Mouse (Mus musculus) kidney, postnatal 0 days (tissue): ENCODE results near the gene Fosb. TPM values are rescaled to one million over a fixed set of nuclear protein-coding genes. Genes with fewer than 3 reads are reported as not detected.

ENCODE experiments used
- ATAC-seq: fragments of 200-750 bp; cut with Nextera tagmentation; replicated peaks from 2 replicates; pipeline ENCODE4 v1.8.0; 2017; ENCODE audit warnings: low read depth, moderate number of reproducible peaks, moderate TSS enrichment, moderate library complexity; ENCODE audit not compliant: low FRiP score
- DNase-seq: peaks from one replicate; pipeline ENCODE4 v3.0.0-alpha.2; 2016; ENCODE audit warnings: low spot score
- H3K27ac ChIP-seq: fragments of 300-500 bp; sonication (generic); 2 replicates; pipeline ENCODE4 v1.5.1; 2014; ENCODE audit warnings: mild to moderate bottlenecking
- H3K27me3 ChIP-seq: fragments of 300-500 bp; sonication (generic); 2 replicates; pipeline ENCODE4 v1.6.1; 2014; ENCODE audit warnings: low read length, mixed read lengths; ENCODE audit not compliant: insufficient read depth
- H3K36me3 ChIP-seq: fragments of 300-500 bp; sonication (generic); 2 replicates; pipeline ENCODE4 v1.6.1; 2014; ENCODE audit warnings: low read length, mixed read lengths; ENCODE audit not compliant: insufficient read depth
- H3K4me1 ChIP-seq: fragments of 300-500 bp; sonication (generic); replicated peaks from 2 replicates; pipeline ENCODE4 v1.6.1; 2014; ENCODE audit warnings: antibody characterized with exemption, low read length, mixed read lengths; ENCODE audit not compliant: insufficient read depth
- H3K4me2 ChIP-seq: fragments of 300-500 bp; sonication (generic); 2 replicates; pipeline ENCODE4 v1.6.1; 2014; ENCODE audit warnings: mild to moderate bottlenecking, low read length, moderate library complexity, mixed read lengths
- H3K4me3 ChIP-seq: fragments of 300-500 bp; sonication (generic); replicated peaks from 2 replicates; pipeline ENCODE4 v1.5.1; 2014; ENCODE audit warnings: low read depth, low read length
- H3K9ac ChIP-seq: fragments of 300-500 bp; sonication (generic); 2 replicates; pipeline ENCODE4 v1.6.1; 2014; ENCODE audit warnings: low read depth, low read length
- H3K9me3 ChIP-seq: fragments of 300-500 bp; sonication (generic); replicated peaks from 2 replicates; pipeline ENCODE4 v1.6.1; 2016; ENCODE audit warnings: low read length, inconsistent platforms, mixed read lengths
- CTCF ChIP-seq: IDR thresholded peaks from 2 replicates; pipeline ENCODE4 v1.5.1; 2016; ENCODE audit warnings: antibody characterized with exemption, low read depth, mild to moderate bottlenecking, moderate library complexity
- WGBS: fragments of 180-500 bp; shearing (Covaris S2); extraction: QIAGEN DNeasy Blood & Tissue Kit; methylation state at CpG from one replicate; pipeline ENCODE4 v1.1.7; 2014; 5-methylcytosine and 5-hydroxymethylcytosine counted together
- polyA plus RNA-seq: library from polyadenylated mRNA; unstranded; fragments of >200 nt; fragmentation: Nextera tagmentation; extraction: Ambion mirVana; gene quantifications from 2 replicates; pipeline ENCODE4 v1.2.1, GENCODE M21; 2015

Fosb gene
- polyA plus RNA-seq, 1 experiment from 2014 or later, result 0.11 TPM

GRCm38 (mm10) chr7:19311991-19312390 is 2.1 kb upstream of the Fosb start:
- Histone ChIP-seq H3K27me3 (0 out of 2 replicates have a peak, but pooled peaks cover under 1% of the 10 kb centered on the region), H3K4me1 (peaks cover 13% of the 10 kb centered on the region; the same call in 1 of the 2 replicates), H3K9ac (no peak overlapping the region), H3K9me3 (no peaks in the 10 kb centered on the region), H3K36me3 (no peaks in the 10 kb centered on the region), H3K4me2 (no peak overlapping the region), H3K4me3 (no peak overlapping the region), H3K27ac (no peak overlapping the region)
- no peak for TF ChIP-seq CTCF
- 27% methylated on average over 4 of the region's 4 CpGs for WGBS
- DNase-seq, result peak; percentile 21
- no peak for ATAC-seq

GRCm38 (mm10) chr7:19309278-19309883 is 470 bp downstream of the Fosb start:
- peaks cover 14% of the 10 kb centered on the region for H3K27me3 ChIP-seq
- peak overlapping the region; percentile 25 for H3K9ac ChIP-seq
- H3K4me2 ChIP-seq, result peak overlapping the region; percentile 86

GRCm38 (mm10) chr7:19308454-19309277 is 1.2 kb downstream of the Fosb start:
- peak overlapping the region; percentile 54 for H3K9ac ChIP-seq
- no peaks in the 10 kb centered on the region for H3K9me3 ChIP-seq
- peak; percentile 47; the same call in 1 of the 2 replicates for TF ChIP-seq CTCF
- peak overlapping the region; percentile 86 for H3K4me2 ChIP-seq
- peak; percentile 97 for DNase-seq
- H3K36me3 ChIP-seq, result no peaks in the 10 kb centered on the region
- H3K27ac ChIP-seq, result peak overlapping the region; percentile 65
- H3K27me3 ChIP-seq, result peaks cover 19% of the 10 kb centered on the region
- peaks cover 13% of the 10 kb centered on the region; the same call in 1 of the 2 replicates for H3K4me1 ChIP-seq
- peak overlapping the region; percentile 52 for H3K4me3 ChIP-seq
- peak; percentile 81 for ATAC-seq
- WGBS, result under 1% methylated on average over 58 of the region's 58 CpGs

More at GRCm38 (mm10) chr7:19309278-19309883, 470 bp downstream of the Fosb start:
- Histone ChIP-seq H3K4me1 (peaks cover 13% of the 10 kb centered on the region; the same call in 1 of the 2 replicates), H3K4me3 (peak overlapping the region; percentile 52), H3K36me3 (no peaks in the 10 kb centered on the region), H3K9me3 (no peaks in the 10 kb centered on the region), H3K27ac (no peak overlapping the region)
- no peak for ATAC-seq
- no peak for DNase-seq
- no peak for TF ChIP-seq CTCF
- WGBS, result under 1% methylated on average over 48 of the region's 48 CpGs

GRCm38 (mm10) chr7:19307739-19308453 is 2.0 kb downstream of the Fosb start:
- Histone ChIP-seq H3K4me3 (peak overlapping the region; percentile 52), H3K27ac (peak overlapping the region; percentile 65), H3K36me3 (no peaks in the 10 kb centered on the region), H3K27me3 (peaks cover 24% of the 10 kb centered on the region), H3K4me1 (peaks cover 13% of the 10 kb centered on the region; the same call in 1 of the 2 replicates), H3K9me3 (no peaks in the 10 kb centered on the region), H3K9ac (peak overlapping the region; percentile 54; the same call in 1 of the 2 replicates), H3K4me2 (peak overlapping the region; percentile 86)
- DNase-seq (peak; percentile 89), ATAC-seq (peak; percentile 48; the same call in 1 of the 2 replicates)
- WGBS, result 1% methylated on average over 18 of the region's 18 CpGs
- TF ChIP-seq CTCF, result peak; percentile 16; the same call in 1 of the 2 replicates

- DNase-seq (no peak), ATAC-seq (no peak)
- 0 out of 2 replicates have a peak overlapping the region, but pooled peaks have one; percentile 54 for H3K9ac ChIP-seq
- no peaks in the 10 kb centered on the region for H3K36me3 ChIP-seq
- no peak overlapping the region for H3K27ac ChIP-seq
- peaks cover 13% of the 10 kb centered on the region; the same call in 1 of the 2 replicates for H3K4me1 ChIP-seq
- no peak overlapping the region for H3K4me3 ChIP-seq
- H3K4me2 ChIP-seq, result peak overlapping the region; percentile 86; the same call in 1 of the 2 replicates
- H3K9me3 ChIP-seq, result no peaks in the 10 kb centered on the region
- 72% methylated on average over 25 of the region's 25 CpGs for WGBS
- no peak for TF ChIP-seq CTCF
- peaks cover 32% of the 10 kb centered on the region for H3K27me3 ChIP-seq
Measured at GRCm38 (mm10) chr7:19306819-19307738, 2.8 kb downstream of the Fosb start.
